Mouse (Mus musculus) right cerebral cortex, adult 2 months (tissue): ENCODE measurements at regions not wholly inside any gene's neighbourhood (a gene's known extent, or its start where the extent isn't known, plus 50 kb on each side); places are given as distances from the start of the nearest gene placed in this dataset.

Source experiments
- DNase-seq, 2 experiments: peaks; one replicate each; pipeline ENCODE4 v3.0.0; 2021 to 2022; ENCODE audit warnings: low spot score in 2 of 2

GRCm38 (mm10) chr5:102287131-102287530 is 194.1 kb upstream of the Arhgap24 start:
- DNase-seq = peak in 1 of 2 experiments; percentile 20

- peak in 1 of 2 experiments; percentile 7 for DNase-seq
Measured at GRCm38 (mm10) chr5:102290866-102291265, 190.3 kb upstream of the Arhgap24 start.

GRCm38 (mm10) chr5:102295564-102295963 is 185.6 kb upstream of the Arhgap24 start:
- no peak for DNase-seq

GRCm38 (mm10) chr5:102306309-102306708 is 174.9 kb upstream of the Arhgap24 start:
- DNase-seq = no peak

- DNase-seq = no peak
Measured at GRCm38 (mm10) chr5:102306718-102307117, 174.5 kb upstream of the Arhgap24 start.

- DNase-seq = no peak
Measured at GRCm38 (mm10) chr5:102311570-102311969, 169.6 kb upstream of the Arhgap24 start.

- DNase-seq = peak; percentile 23 to 39
Measured at GRCm38 (mm10) chr5:102328197-102328784, 152.9 kb upstream of the Arhgap24 start.

- no peak for DNase-seq
Measured at GRCm38 (mm10) chr5:102333894-102334293, 147.3 kb upstream of the Arhgap24 start.

- DNase-seq = no peak
Measured at GRCm38 (mm10) chr5:102334442-102335197, 146.6 kb upstream of the Arhgap24 start.

GRCm38 (mm10) chr5:102366481-102366880 is 114.7 kb upstream of the Arhgap24 start:
- peak in 1 of 2 experiments; percentile 4 for DNase-seq

- peak in 1 of 2 experiments; percentile 9 for DNase-seq
Measured at GRCm38 (mm10) chr5:102373309-102373971, 107.8 kb upstream of the Arhgap24 start.

GRCm38 (mm10) chr5:102373972-102374755 is 107.0 kb upstream of the Arhgap24 start:
- no peak for DNase-seq

GRCm38 (mm10) chr5:102375339-102375738 is 105.9 kb upstream of the Arhgap24 start:
- no peak for DNase-seq

GRCm38 (mm10) chr5:102393941-102394340 is 87.2 kb upstream of the Arhgap24 start:
- DNase-seq = no peak

GRCm38 (mm10) chr5:102395608-102396146 is 85.5 kb upstream of the Arhgap24 start:
- no peak for DNase-seq

GRCm38 (mm10) chr5:102399006-102399405 is 82.2 kb upstream of the Arhgap24 start:
- no peak for DNase-seq

GRCm38 (mm10) chr5:102417642-102418041 is 63.5 kb upstream of the Arhgap24 start:
- DNase-seq = peak in 1 of 2 experiments; percentile 6

- DNase-seq = peak in 1 of 2 experiments; percentile 15
Measured at GRCm38 (mm10) chr5:102419089-102419488, 62.1 kb upstream of the Arhgap24 start.

GRCm38 (mm10) chr5:102424636-102425242 is 56.5 kb upstream of the Arhgap24 start:
- no peak for DNase-seq

- DNase-seq = no peak
Measured at GRCm38 (mm10) chr5:102428310-102428709, 52.9 kb upstream of the Arhgap24 start.
